Mouse (Mus musculus): Measurements from ENCODE around the gene Cybrd1.

Gene Cybrd1

GRCm38 (mm10) chr2:71117797-71118708, at the start of gene Cybrd1:
Gene Cybrd1 (plus strand): TSS chr2:71117923.
- in situ Hi-C loops (cut with MboI; ENCODE audit: low sequenced_read_pairs): no loop called here

DNA sequence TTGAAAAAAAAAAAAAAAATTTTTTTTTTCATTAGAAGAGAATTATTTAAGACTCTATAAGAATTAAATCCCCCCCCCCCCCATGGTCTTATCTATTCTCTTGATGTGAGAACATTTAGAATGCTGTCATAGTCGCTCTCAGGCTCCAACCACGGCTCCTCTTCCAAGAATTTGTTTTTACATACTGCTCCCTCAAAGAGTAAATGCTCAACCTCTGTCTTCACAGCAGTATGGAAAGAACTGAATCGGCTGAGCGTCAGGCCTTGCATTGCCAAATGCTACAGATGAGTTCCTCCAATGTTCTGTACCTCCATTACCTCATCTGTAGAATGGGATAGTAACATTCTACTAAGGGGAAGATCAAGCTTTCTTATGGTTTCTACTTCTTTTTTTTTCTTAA, 46.1 kb upstream of the Cybrd1 start:
- in situ Hi-C loops (cut with MboI; ENCODE audit: low sequenced_read_pairs): no loop called here

GRCm38 (mm10) chr2:71073330-71073729, 44.4 kb upstream of the Cybrd1 start:
- in situ Hi-C loops (cut with MboI; ENCODE audit: low sequenced_read_pairs): no loop called here

DNA sequence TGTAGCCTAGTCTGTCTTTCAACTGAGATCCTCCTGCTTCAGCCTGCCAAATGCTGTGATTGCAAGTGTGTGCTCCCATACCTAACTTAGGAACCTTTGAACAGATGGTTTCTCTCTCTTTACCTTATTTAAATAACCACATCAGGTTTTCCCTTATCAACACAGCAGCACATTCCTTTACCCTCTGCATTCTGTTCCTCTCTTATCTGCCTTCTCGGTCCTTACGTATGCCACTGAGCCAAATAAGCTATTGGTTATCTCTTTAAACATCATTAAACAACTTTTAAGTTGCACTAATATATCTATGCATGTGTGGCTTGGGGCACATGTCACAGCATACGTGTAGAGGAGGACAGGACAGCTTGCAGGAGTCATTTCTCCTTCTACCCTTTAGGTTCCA, 43.9 kb upstream of the Cybrd1 start:
- in situ Hi-C loops (cut with MboI; ENCODE audit: low sequenced_read_pairs): no loop called here

DNA sequence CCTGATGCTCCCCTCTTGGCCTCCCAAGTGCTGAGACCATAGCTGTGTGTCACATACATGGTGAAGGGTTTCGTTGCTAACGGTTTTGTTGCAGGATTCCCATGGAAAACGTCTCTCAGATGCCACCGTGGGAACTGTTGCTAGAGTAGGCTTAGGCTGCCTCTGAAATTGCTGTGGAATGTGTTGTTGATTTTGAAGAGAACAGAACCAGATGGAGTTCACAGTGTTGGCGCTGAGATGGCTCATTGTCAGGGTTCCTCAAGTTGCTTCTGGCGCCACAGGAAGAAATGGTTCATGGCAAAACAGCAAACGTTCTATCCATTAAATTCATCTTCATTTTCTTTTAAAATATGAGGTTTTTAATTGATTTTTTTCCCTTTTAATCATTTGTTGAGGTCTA, 35.3 kb upstream of the Cybrd1 start:
- in situ Hi-C loops (cut with MboI; ENCODE audit: low sequenced_read_pairs): no loop called here

- in situ Hi-C loops (cut with MboI; ENCODE audit: low sequenced_read_pairs): no loop called here
Observed at GRCm38 (mm10) chr2:71083454-71084193, 34.1 kb upstream of the Cybrd1 start.

- in situ Hi-C loops (cut with MboI; ENCODE audit: low sequenced_read_pairs): no loop called here
Observed at GRCm38 (mm10) chr2:71089766-71090165, 28.0 kb upstream of the Cybrd1 start.

GRCm38 (mm10) chr2:71090660-71091445, 26.9 kb upstream of the Cybrd1 start:
- in situ Hi-C loops (cut with MboI; ENCODE audit: low sequenced_read_pairs): no loop called here

DNA sequence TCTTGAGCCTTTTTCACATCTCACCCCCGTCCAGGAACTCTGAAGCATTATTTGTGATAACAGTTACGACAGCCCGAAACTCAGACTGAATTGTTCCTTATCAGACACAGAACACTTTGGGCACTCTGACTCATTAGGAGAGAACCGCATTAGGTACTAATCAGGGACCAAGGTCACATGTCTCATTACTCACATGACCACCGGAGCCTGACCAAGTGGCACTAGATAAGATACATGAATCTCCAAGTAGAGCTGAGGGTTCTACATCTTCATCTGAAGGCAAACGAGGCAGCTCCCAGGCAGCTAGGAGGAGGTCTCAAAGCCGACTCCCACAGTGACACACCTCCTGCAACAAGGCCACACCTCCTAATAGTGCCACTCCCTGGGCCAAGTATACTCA, 21.6 kb upstream of the Cybrd1 start:
- in situ Hi-C loops (cut with MboI; ENCODE audit: low sequenced_read_pairs): no loop called here

DNA sequence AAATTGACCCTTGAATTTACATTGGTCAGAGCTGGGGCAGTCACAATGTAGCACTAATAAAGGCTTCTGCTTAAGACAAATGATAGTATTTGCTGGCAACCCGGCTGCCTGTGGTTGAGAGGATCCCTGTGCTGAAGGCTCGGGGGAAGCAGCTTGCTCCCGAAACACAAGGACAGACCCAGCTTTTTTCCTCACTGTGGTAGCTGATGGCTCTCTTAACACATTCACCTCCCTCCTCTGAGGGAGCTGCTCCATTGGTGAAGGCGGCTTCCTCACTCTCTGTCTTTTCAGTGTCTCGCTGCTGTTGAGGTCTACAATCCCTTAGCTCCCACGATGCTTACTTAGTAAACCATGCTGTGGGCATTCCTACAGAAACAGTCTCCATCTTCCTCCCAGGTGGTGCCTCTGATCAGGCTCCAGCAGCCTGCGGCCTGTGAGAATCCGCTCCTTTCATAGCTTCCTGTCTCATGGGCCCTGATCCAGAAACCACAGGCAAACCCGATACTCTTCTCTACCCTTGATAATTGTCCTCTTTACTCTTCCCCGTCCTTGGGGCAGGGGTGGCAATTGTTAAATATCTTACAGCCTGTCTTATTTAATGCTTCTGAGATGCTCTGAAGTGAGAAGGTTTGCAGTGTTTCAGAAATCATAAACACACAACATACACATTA, 15.0 kb upstream of the Cybrd1 start:
- in situ Hi-C loops (cut with MboI; ENCODE audit: low sequenced_read_pairs): no loop called here

DNA sequence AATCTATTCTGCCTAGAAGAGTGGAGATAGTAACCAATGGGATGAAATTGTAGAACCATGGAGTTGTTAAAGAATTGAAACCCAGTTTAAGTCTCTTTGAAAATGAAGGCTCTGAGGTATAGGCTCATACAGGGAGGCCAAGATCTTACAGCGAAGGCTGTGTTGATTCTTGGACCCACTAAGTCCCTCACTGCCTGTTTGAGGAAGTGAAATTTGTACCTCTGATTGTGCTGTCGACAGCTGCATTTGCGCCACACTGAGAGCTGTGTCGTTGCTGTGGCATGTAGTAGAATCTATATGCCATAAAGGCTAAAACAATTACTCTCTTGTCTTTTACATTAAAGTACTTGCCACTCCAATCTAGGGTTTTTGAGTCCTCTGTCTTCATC, 14.4 kb upstream of the Cybrd1 start:
- in situ Hi-C loops (cut with MboI; ENCODE audit: low sequenced_read_pairs): no loop called here

DNA sequence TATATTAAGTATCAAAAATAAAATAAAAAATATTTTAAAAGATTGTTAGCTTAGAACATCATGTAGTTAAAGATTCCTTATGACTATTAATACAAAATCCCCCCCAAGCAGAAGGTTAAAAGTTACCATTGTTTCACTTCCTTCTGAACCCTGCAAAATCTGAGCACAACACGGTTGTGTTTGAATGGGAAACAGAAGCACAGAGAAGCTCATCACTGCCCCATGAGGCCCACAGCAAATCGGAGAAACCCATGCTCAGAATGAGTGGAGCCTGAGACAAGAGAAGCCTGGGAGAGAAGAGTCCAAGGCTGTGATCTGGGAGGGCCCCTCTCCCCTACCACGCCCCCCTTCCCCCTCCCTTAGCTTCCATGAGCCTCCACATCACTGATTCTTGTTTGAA, 13.0 kb upstream of the Cybrd1 start:
- in situ Hi-C loops (cut with MboI; ENCODE audit: low sequenced_read_pairs): no loop called here

GRCm38 (mm10) chr2:71105469-71106215, 12.1 kb upstream of the Cybrd1 start:
- in situ Hi-C loops (cut with MboI; ENCODE audit: low sequenced_read_pairs): no loop called here

- in situ Hi-C loops (cut with MboI; ENCODE audit: low sequenced_read_pairs): no loop called here
Observed at GRCm38 (mm10) chr2:71107225-71107624, 10.5 kb upstream of the Cybrd1 start.

GRCm38 (mm10) chr2:71108541-71108940, 9.2 kb upstream of the Cybrd1 start:
- in situ Hi-C loops (cut with MboI; ENCODE audit: low sequenced_read_pairs): no loop called here

DNA sequence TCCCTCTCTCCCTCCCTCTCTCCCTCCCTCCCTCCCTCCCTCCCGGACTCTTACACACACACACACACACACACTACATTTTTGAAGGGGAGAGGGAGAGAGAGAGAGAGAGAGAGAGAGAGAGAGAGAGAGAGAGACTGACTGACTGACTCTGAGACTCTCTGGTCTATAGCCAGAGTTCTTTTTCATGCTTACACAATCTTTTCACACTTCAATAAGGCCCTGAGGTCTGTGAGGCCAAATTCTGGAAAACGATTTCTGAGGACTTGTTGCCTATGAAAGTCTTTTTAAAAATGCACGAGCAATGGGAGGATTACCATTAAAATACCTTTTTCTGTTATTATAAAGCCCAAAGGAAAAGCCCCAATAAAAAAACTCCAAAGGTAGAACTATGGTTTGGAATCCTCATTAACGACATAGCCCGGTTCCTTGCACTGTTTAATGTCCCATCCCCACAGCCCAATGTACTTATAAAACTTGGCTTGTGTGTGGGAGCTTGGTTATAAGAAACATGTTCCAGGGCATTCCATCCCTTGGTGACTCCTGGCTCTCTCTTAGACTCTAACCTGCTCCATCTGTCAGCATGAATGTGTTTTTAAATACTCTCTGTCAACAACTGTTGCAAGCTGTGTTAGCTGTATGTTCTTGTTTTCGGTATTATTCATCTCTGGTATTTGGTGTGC, 4.1 kb upstream of the Cybrd1 start:
- in situ Hi-C loops (cut with MboI; ENCODE audit: low sequenced_read_pairs): no loop called here

- in situ Hi-C loops (cut with MboI; ENCODE audit: low sequenced_read_pairs): no loop called here
Observed at GRCm38 (mm10) chr2:71116151-71116550, 1.6 kb upstream of the Cybrd1 start.

DNA sequence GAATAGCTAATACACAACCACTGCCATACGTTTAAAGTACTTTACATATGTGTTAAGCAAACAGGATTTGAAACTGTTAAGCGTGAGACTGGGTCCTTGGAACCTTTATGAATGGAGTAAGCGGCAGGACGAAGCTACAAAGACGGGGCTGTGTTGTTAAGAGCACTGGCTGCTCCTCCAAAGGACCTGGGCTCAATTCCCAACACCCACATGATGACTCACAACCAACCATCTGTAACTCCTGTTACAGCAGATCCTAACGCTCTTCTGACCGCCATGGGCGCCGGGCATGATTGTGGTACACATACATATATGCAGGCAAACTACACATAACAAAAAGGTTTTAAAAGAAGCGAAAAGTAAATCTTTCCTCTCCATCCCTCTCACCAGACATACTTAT, 3.1 kb downstream of the Cybrd1 start:
- in situ Hi-C loops (cut with MboI; ENCODE audit: low sequenced_read_pairs): no loop called here

- in situ Hi-C loops (cut with MboI; ENCODE audit: low sequenced_read_pairs): no loop called here
Observed at GRCm38 (mm10) chr2:71121406-71121805, 3.7 kb downstream of the Cybrd1 start.
